Mouse (Mus musculus) liver, embryonic 16.5 days (tissue): Measurements from ENCODE around the gene Zdhhc11. TPM values are rescaled to one million over a fixed set of nuclear protein-coding genes. Genes with fewer than 3 reads are reported as not detected.

Experiments
- ATAC-seq: fragments of 200-750 bp; cut with Nextera tagmentation; 2 replicates; pipeline ENCODE4 v1.8.0; 2017; ENCODE audit warnings: low read depth, mild to moderate bottlenecking, moderate number of reproducible peaks, moderate library complexity
- H3K27ac ChIP-seq: fragments of 300-500 bp; sonication (generic); 2 replicates; pipeline ENCODE4 v1.5.1; 2014; ENCODE audit warnings: mild to moderate bottlenecking, low read length
- H3K27me3 ChIP-seq: fragments of 300-500 bp; sonication (generic); 2 replicates; pipeline ENCODE4 v1.6.1; 2014; ENCODE audit warnings: low read depth, low read length, mixed read lengths; ENCODE audit not compliant: control insufficient read depth, insufficient read depth
- H3K36me3 ChIP-seq: fragments of 300-500 bp; sonication (generic); 2 replicates; pipeline ENCODE4 v1.6.1; 2014; ENCODE audit warnings: mild to moderate bottlenecking; ENCODE audit not compliant: control insufficient read depth, insufficient read depth
- H3K4me1 ChIP-seq: fragments of 300-500 bp; sonication (generic); 2 replicates; pipeline ENCODE4 v1.6.1; 2014; ENCODE audit warnings: low read depth, low read length, mixed read lengths; ENCODE audit not compliant: control insufficient read depth
- H3K4me2 ChIP-seq: fragments of 300-500 bp; sonication (generic); 2 replicates; pipeline ENCODE4 v1.6.1; 2014; ENCODE audit warnings: low read depth, low read length, mixed read lengths
- H3K4me3 ChIP-seq: fragments of 300-500 bp; sonication (generic); 2 replicates; pipeline ENCODE4 v1.5.1; 2014; ENCODE audit warnings: low read depth, mild to moderate bottlenecking, low read length
- H3K9ac ChIP-seq: fragments of 300-500 bp; sonication (generic); 2 replicates; pipeline ENCODE4 v1.6.1; 2014; ENCODE audit warnings: low read depth, low read length
- H3K9me3 ChIP-seq: fragments of 300-500 bp; sonication (generic); replicated peaks from 2 replicates; pipeline ENCODE4 v1.6.1; 2016; ENCODE audit warnings: low read length; ENCODE audit not compliant: control insufficient read depth
- WGBS: fragments of 180-500 bp; shearing (Covaris S2); extraction: QIAGEN DNeasy Blood & Tissue Kit; methylation state at CpG from one replicate; pipeline ENCODE4 v1.1.7; 2014; ENCODE audit not compliant: insufficient replicate concordance; 5-methylcytosine and 5-hydroxymethylcytosine counted together
- polyA plus RNA-seq: library from polyadenylated mRNA; unstranded; fragments of >200 nt; fragmentation: Nextera tagmentation; extraction: Ambion mirVana; gene quantifications from 2 replicates; pipeline ENCODE4 v1.2.1, GENCODE M21; 2015

Gene Zdhhc11
- polyA plus RNA-seq, 1 experiment from 2014 or later: not detected

DNA sequence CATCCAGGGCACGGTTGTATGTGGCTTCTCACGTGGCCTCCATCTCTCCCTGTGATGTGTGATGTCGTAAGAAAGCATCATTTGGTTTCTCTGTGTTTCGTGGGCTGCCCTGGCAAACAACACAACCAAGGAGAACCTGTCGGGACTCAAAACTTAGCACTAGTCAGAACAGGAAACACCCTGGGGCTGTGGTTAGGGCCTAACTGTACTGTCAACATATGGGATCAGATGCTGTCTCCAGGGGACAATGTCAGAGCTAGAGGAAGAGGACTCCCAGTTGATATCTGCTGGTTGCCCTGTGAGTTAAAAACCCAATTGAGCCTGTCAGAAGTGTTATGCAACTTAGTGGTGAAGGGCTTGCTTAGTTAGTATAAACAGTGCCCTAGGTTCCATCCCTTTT is 8.1 kb upstream of the Zdhhc11 start:
- no peak overlapping the region for H3K9ac ChIP-seq
- H3K4me3 ChIP-seq: no peak overlapping the region
- H3K4me2 ChIP-seq: no peak overlapping the region
- no peak for ATAC-seq
- H3K9me3 ChIP-seq: no peaks in the 10 kb centered on the region
- H3K36me3 ChIP-seq: peaks cover 8% of the 10 kb centered on the region; the same call in 1 of the 2 replicates
- H3K4me1 ChIP-seq: no peaks in the 10 kb centered on the region
- 46% methylated on average over 5 of the region's 5 CpGs for WGBS
- H3K27me3 ChIP-seq: no peaks in the 10 kb centered on the region
- no peak overlapping the region for H3K27ac ChIP-seq

DNA sequence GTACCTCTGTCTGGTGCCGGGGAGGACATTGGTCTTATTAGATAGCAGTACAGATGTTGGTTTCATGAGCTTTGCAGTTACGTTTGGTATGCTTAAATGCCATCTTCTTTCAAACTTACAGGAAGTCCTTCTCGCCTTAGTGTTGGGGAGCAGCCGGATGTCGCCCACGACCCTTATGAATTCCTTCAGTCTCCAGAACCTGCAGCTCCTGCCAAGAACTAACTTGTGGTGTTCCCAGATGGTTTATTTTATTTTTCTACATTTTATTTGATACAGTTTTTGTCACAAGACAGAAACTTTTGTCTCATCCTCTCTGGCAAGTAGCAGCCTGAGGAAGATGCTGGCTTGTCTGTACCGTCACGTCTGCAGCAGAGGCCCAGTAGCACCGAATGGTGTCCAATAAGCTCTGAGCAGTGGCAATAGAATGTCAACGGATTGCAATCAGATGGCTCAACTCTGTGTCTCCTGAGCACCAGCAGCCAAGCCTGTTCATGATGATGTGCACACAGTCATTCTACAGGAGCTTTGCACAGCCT is 3.5 kb upstream of the Zdhhc11 start:
- no peaks in the 10 kb centered on the region for H3K9me3 ChIP-seq
- ATAC-seq: no peak
- H3K9ac ChIP-seq: no peak overlapping the region
- peaks cover 7% of the 10 kb centered on the region; the same call in 1 of the 2 replicates for H3K36me3 ChIP-seq
- H3K4me2 ChIP-seq: no peak overlapping the region
- H3K4me3 ChIP-seq: no peak overlapping the region
- H3K27ac ChIP-seq: no peak overlapping the region
- no peaks in the 10 kb centered on the region for H3K4me1 ChIP-seq
- 80% methylated on average over 10 of the region's 10 CpGs for WGBS
- H3K27me3 ChIP-seq: no peaks in the 10 kb centered on the region

DNA sequence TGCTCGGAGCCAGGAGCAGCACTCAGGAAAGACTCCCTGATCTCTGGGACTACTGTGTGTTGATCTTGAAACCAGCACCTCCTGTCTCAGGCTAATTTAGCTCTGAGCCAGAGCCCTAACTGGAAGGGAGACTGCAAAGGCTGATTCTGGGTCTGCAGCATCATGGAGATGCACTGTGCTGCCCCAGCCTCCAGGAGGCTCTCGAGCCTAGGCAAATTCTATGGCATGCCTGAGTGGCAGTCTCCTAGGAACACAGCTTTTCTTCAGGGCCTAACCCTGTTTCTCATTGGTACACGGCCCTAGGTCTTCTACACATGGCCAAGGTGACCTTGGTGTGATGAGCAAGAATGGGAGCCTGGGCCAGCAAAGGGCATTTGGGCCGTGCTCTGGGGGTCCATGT is 2.5 kb upstream of the Zdhhc11 start:
- H3K4me1 ChIP-seq: no peaks in the 10 kb centered on the region
- WGBS: 72% methylated on average over 4 of the region's 4 CpGs
- H3K9me3 ChIP-seq: no peaks in the 10 kb centered on the region
- H3K4me2 ChIP-seq: no peak overlapping the region
- H3K36me3 ChIP-seq: peaks cover 2% of the 10 kb centered on the region; the same call in 1 of the 2 replicates
- no peaks in the 10 kb centered on the region for H3K27me3 ChIP-seq
- no peak overlapping the region for H3K27ac ChIP-seq
- no peak overlapping the region for H3K4me3 ChIP-seq
- ATAC-seq: no peak
- H3K9ac ChIP-seq: no peak overlapping the region

DNA sequence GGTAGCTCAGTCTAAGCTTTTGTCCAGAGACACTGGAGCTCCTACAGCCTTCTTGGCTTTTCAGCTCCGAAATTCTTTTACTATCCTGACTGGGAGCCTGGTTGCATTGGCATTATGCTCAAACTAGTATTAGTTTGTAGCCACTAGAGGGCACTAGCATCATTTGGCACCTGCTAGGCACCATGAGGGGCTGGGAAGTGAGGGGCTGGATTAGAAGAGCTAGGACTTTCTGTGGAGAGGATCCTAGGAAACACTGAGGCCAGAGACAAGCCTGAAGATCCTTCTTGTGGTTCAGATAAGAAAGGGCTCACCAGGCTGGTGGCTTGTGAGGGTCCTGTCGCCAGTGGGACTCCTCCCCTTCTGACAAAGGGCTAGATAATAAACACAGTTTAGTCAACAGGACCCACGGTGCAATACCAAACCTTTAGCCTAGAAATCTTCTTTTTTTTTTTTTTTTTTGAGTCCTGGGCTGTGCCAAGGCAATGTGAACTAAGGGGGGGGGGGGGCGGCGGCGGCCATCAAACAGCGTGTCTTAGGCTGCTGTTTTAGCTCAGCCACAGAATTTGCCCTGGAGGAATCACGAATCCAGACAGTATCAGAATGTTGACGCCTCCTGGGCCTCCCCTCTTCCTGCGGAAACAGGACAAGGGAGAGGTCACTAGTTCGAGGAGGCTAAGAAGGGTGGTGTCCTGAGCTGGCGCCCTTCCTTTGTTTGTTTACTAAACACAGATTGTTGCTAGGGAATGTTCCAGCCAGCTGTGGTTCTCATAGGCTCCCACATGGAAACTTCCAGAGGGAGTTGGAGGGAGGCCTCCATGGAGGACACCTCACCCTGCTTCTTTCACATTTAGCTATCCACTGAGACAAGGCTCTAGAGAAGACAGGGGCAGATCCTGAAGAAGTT is 7.1 kb downstream of the Zdhhc11 start:
- no peak overlapping the region for H3K27ac ChIP-seq
- no peaks in the 10 kb centered on the region for H3K36me3 ChIP-seq
- peak; percentile 69 for ATAC-seq
- H3K9me3 ChIP-seq: no peaks in the 10 kb centered on the region
- H3K27me3 ChIP-seq: no peaks in the 10 kb centered on the region
- H3K9ac ChIP-seq: peak overlapping the region; percentile 13; the same call in 1 of the 2 replicates
- H3K4me3 ChIP-seq: 0 out of 2 replicates have a peak overlapping the region, but pooled peaks have one; percentile 10
- no peaks in the 10 kb centered on the region for H3K4me1 ChIP-seq
- 13% methylated on average over 12 of the region's 12 CpGs for WGBS
- H3K4me2 ChIP-seq: peak overlapping the region; percentile 54

DNA sequence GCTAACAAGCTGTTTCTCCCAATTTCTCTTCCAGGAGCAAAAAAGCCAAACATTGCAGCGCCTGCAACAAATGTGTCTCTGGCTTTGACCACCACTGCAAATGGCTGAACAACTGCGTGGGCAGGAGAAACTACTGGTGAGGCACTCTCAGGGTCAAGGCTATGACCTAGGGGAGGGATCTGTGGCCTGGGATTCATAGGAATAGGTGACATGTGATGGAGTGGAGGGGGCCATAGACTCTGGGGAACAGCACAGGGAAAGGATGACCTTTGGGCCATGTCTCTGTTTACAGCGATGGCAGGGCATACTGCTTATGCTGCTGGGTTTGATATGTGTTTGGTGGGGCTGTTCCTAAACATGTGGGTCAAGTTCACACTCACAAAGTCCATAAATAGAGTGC is 10.9 kb downstream of the Zdhhc11 start:
- H3K9me3 ChIP-seq: no peaks in the 10 kb centered on the region
- 56% methylated on average over 3 of the region's 3 CpGs for WGBS

DNA sequence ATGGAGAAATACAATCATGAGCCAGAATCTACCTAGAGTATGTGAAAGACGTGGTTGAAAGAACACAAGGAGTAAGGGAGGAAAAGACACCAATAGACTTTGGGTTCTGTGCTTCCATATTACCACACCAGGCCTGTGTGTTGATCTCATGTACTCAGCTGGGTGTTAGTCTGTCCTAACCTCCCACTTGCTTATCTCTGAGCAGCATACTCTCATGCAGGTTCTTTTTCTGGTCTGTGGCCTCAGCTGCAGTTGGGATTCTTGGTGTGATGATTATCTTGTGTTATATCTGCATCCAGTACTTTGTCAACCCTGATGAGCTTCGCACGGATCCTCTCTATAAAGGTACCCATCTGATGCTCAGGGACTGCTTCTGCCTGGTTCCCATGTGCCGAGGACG is 13.3 kb downstream of the Zdhhc11 start:
- H3K27me3 ChIP-seq: no peaks in the 10 kb centered on the region
- H3K4me3 ChIP-seq: no peak overlapping the region
- H3K27ac ChIP-seq: no peak overlapping the region
- 53% methylated on average over 5 of the region's 5 CpGs for WGBS
- H3K36me3 ChIP-seq: no peaks in the 10 kb centered on the region
- H3K9ac ChIP-seq: no peak overlapping the region
- no peak overlapping the region for H3K4me2 ChIP-seq
- ATAC-seq: peak; percentile 63
- H3K4me1 ChIP-seq: peaks cover 2% of the 10 kb centered on the region; the same call in 1 of the 2 replicates
- no peaks in the 10 kb centered on the region for H3K9me3 ChIP-seq

More for the DNA sequence above, 10.9 kb downstream of the Zdhhc11 start:
- Histone ChIP-seq H3K4me1 (peaks cover 2% of the 10 kb centered on the region; the same call in 1 of the 2 replicates), H3K36me3 (no peaks in the 10 kb centered on the region), H3K27ac (no peak overlapping the region), H3K4me3 (no peak overlapping the region), H3K9ac (no peak overlapping the region), H3K4me2 (no peak overlapping the region), H3K27me3 (no peaks in the 10 kb centered on the region)
- peak; percentile 72 for ATAC-seq

DNA sequence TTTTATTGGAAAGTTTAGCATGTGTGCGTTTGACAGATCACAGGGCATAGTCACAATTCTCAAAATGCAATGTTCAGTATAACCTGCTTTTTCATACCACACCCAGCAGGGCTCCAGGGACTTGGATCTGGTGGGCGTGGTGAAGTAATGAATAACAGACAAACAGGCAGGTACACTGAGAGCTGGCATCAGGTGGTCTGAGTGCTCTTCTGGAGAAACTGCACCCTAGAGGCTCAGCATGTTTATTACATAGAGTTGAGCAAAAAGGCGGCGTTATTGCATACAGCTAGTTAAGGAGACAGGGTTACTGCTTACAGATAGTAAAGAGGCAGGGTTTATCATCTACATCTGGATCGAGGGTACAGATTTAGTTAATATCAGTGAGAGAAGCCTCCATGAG is 26.7 kb downstream of the Zdhhc11 start:
- peak; percentile 37 for ATAC-seq
- Histone ChIP-seq H3K4me3 (no peak overlapping the region), H3K9ac (no peak overlapping the region), H3K9me3 (no peaks in the 10 kb centered on the region), H3K27me3 (no peaks in the 10 kb centered on the region), H3K4me1 (peaks cover 14% of the 10 kb centered on the region), H3K4me2 (peak overlapping the region; percentile 22; the same call in 1 of the 2 replicates), H3K36me3 (no peaks in the 10 kb centered on the region), H3K27ac (peak overlapping the region; percentile 55; the same call in 1 of the 2 replicates)
- WGBS: 38% methylated on average over 5 of the region's 5 CpGs

DNA sequence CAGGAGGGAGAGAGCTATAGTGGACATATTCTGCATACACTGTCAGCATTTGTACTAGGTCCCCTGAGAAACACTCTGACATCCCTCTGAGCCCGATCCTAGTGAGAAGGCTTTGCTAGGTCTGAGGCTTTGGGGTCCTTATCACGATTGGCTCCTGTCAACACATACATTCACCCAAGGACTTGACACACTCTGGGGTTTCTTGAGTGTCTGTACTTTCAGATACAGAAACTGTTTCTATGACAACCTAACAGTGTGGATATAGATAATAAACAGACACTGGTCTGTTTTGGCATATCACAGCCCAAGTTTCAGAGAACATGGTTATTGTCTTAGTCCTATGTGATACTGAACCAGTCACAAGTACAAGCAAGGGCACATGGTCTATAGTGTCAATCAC is 27.1 kb downstream of the Zdhhc11 start:
- WGBS: 18% methylated on average over 2 of the region's 2 CpGs
- ATAC-seq: peak; percentile 91
- H3K27me3 ChIP-seq: no peaks in the 10 kb centered on the region
- H3K9me3 ChIP-seq: no peaks in the 10 kb centered on the region
- H3K4me1 ChIP-seq: peaks cover 14% of the 10 kb centered on the region
- H3K4me3 ChIP-seq: no peak overlapping the region
- H3K4me2 ChIP-seq: peak overlapping the region; percentile 22; the same call in 1 of the 2 replicates
- H3K9ac ChIP-seq: no peak overlapping the region
- H3K36me3 ChIP-seq: no peaks in the 10 kb centered on the region
- peak overlapping the region; percentile 55; the same call in 1 of the 2 replicates for H3K27ac ChIP-seq

DNA sequence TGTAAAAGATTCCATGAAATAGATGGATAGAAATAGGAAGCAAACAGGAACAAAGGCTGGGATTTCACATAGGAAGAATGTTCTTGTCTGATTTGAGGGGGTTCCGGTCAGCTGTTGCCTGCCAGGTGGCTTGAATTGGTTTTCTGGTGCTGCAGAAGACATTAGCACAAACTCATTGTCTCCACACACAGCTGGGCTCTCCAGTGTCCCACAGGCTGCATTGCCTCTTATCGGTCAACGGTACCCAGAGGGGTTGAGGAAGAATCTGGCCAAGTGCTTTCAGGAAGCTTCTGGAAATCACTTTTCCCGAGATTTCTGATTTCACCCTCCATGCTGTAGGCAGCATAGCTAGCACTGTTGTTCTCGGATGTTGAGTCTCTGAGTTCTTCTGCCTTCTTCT is 27.6 kb downstream of the Zdhhc11 start:
- H3K9ac ChIP-seq: no peak overlapping the region
- H3K4me1 ChIP-seq: peaks cover 14% of the 10 kb centered on the region
- ATAC-seq: no peak
- H3K4me2 ChIP-seq: no peak overlapping the region
- H3K27ac ChIP-seq: no peak overlapping the region
- no peaks in the 10 kb centered on the region for H3K36me3 ChIP-seq
- WGBS: 61% methylated on average over 5 of the region's 5 CpGs
- no peak overlapping the region for H3K4me3 ChIP-seq
- no peaks in the 10 kb centered on the region for H3K27me3 ChIP-seq
- no peaks in the 10 kb centered on the region for H3K9me3 ChIP-seq
